In genomic region chr5:42239806-42240205, GRCm38 (mm10) we compare ENCODE assay signal across 14 mouse cellular contexts.
"Had no signal": no experiment of that assay in that cellular context is flagged by ENCODE, and none has a peak within 500 bp of the region (broad histone marks: within the 10 kb centered on the region; RNA-seq: fewer than 3 reads in every experiment).

No protein-coding gene starts in this region.

- H3K4me3 ChIP-seq: midbrain, embryonic 12.5 days; midbrain, embryonic 15.5 days; neural tube, embryonic 13.5 days had no signal

- H3K27ac ChIP-seq: kidney, postnatal 0 days; liver, embryonic 14.5 days; macrophage; midbrain, embryonic 12.5 days; midbrain, embryonic 15.5 days; neural tube, embryonic 13.5 days had no signal

- DNase-seq: kidney, adult 2 months; kidney, postnatal 25 days; liver, postnatal 0 days; lung, embryonic 14.5 days; retina, postnatal 1 day; thymus, adult 2 months; thymus, postnatal 14 days; thymus, postnatal 4 days had no signal

- H3K4me1 ChIP-seq: midbrain, embryonic 12.5 days; midbrain, embryonic 15.5 days; neural tube, embryonic 13.5 days had no signal
